Mouse (Mus musculus): ENCODE data around the gene Bsnd. TPM values are rescaled to one million over a fixed set of nuclear protein-coding genes. Genes with fewer than 3 reads are reported as not detected.
A peak's percentile ranks its signal among the peaks of the same experiment; 100 is the strongest.

Gene Bsnd
- polyA plus RNA-seq, 1 experiment from 2014 or later: not detected

DNA sequence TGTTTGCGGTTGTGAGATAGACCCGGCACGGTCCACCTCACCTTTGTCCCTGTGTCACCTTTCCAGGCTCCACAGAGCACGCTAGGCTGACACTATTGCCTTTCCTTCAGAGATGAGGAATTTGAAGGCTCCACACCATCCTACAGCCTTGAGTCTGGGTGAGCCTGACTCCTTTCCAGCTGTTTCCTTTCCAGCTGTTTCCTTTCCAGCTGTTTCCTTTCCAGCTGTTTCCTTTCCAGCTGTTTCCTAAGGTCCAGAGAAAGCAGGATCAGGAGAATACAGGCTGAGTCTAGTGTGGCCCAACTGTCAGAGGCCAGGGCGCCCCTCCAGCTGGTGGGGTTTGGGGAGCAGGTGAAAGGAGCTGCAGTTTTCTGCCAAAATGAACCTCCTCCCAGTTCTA lies 21.2 kb downstream of the Bsnd start:
- no peak for ATAC-seq (replicated peaks; ENCODE audit: low FRiP score)
- WGBS: 68% methylated on average over 5 of the region's 5 CpGs
- no peak overlapping the region for H3K4me3 ChIP-seq (ENCODE audit: low read depth, low read length)

GRCm38 (mm10) chr4:106467420-106468110 lies 24.5 kb downstream of the Bsnd start:
- H3K4me3 ChIP-seq (ENCODE audit: low read depth, low read length): no peak overlapping the region
- DNase-seq (ENCODE audit: low spot score): no peak
- H3K27ac ChIP-seq (ENCODE audit: low read depth, low read length): no peak overlapping the region
- 80% methylated on average over 13 of the region's 13 CpGs for WGBS
- H3K36me3 ChIP-seq (ENCODE audit: control insufficient read depth, insufficient read depth, low read length): no peaks in the 10 kb centered on the region
- H3K9me3 ChIP-seq (ENCODE audit: control insufficient read depth, low read length): no peaks in the 10 kb centered on the region
- H3K27me3 ChIP-seq (replicated peaks; ENCODE audit: control insufficient read depth, insufficient read depth, low read length): peaks cover 28% of the 10 kb centered on the region
- H3K9ac ChIP-seq (ENCODE audit: low read depth, low read length): no peak overlapping the region
- no peaks in the 10 kb centered on the region for H3K4me1 ChIP-seq (replicated peaks; ENCODE audit: control insufficient read depth, insufficient read depth, low read length)
- no peak overlapping the region for H3K4me2 ChIP-seq
- no peak for ATAC-seq (replicated peaks; ENCODE audit: low FRiP score)

More for the DNA sequence above, 21.2 kb downstream of the Bsnd start:
- peaks cover 3% of the 10 kb centered on the region; the same call in 1 of the 2 replicates for H3K27me3 ChIP-seq (replicated peaks; ENCODE audit: control insufficient read depth, insufficient read depth, low read length)
- no peak for DNase-seq (ENCODE audit: low spot score)
- no peak overlapping the region for H3K4me2 ChIP-seq
- no peak overlapping the region for H3K9ac ChIP-seq (ENCODE audit: low read depth, low read length)
- no peaks in the 10 kb centered on the region for H3K36me3 ChIP-seq (ENCODE audit: control insufficient read depth, insufficient read depth, low read length)
- no peaks in the 10 kb centered on the region for H3K9me3 ChIP-seq (ENCODE audit: control insufficient read depth, low read length)
- H3K4me1 ChIP-seq (replicated peaks; ENCODE audit: control insufficient read depth, insufficient read depth, low read length): no peaks in the 10 kb centered on the region
- no peak overlapping the region for H3K27ac ChIP-seq (ENCODE audit: low read depth, low read length)

- no peak for ATAC-seq (replicated peaks; ENCODE audit: low FRiP score)
- Histone ChIP-seq H3K4me1 (replicated peaks; ENCODE audit: control insufficient read depth, insufficient read depth, low read length) (no peaks in the 10 kb centered on the region), H3K4me3 (ENCODE audit: low read depth, low read length) (peak overlapping the region; percentile 51), H3K36me3 (ENCODE audit: control insufficient read depth, insufficient read depth, low read length) (no peaks in the 10 kb centered on the region), H3K9ac (ENCODE audit: low read depth, low read length) (peak overlapping the region; percentile 49), H3K9me3 (ENCODE audit: control insufficient read depth, low read length) (no peaks in the 10 kb centered on the region), H3K4me2 (peak overlapping the region; percentile 52), H3K27ac (ENCODE audit: low read depth, low read length) (no peak overlapping the region), H3K27me3 (replicated peaks; ENCODE audit: control insufficient read depth, insufficient read depth, low read length) (peaks cover 33% of the 10 kb centered on the region)
- no peak for DNase-seq (ENCODE audit: low spot score)
- 27% methylated on average over 21 of the region's 21 CpGs for WGBS
Measured at GRCm38 (mm10) chr4:106463174-106463801, 28.8 kb downstream of the Bsnd start.

GRCm38 (mm10) chr4:106462524-106462923 lies 29.6 kb downstream of the Bsnd start:
- Histone ChIP-seq H3K9ac (ENCODE audit: low read depth, low read length) (no peak overlapping the region), H3K9me3 (ENCODE audit: control insufficient read depth, low read length) (no peaks in the 10 kb centered on the region), H3K4me1 (replicated peaks; ENCODE audit: control insufficient read depth, insufficient read depth, low read length) (no peaks in the 10 kb centered on the region), H3K27me3 (replicated peaks; ENCODE audit: control insufficient read depth, insufficient read depth, low read length) (peaks cover 33% of the 10 kb centered on the region), H3K36me3 (ENCODE audit: control insufficient read depth, insufficient read depth, low read length) (no peaks in the 10 kb centered on the region), H3K27ac (ENCODE audit: low read depth, low read length) (no peak overlapping the region), H3K4me3 (ENCODE audit: low read depth, low read length) (peak overlapping the region; percentile 51), H3K4me2 (peak overlapping the region; percentile 51)
- no peak for DNase-seq (ENCODE audit: low spot score)
- no peak for ATAC-seq (replicated peaks; ENCODE audit: low FRiP score)
- 50% methylated on average over 5 of the region's 5 CpGs for WGBS

DNA sequence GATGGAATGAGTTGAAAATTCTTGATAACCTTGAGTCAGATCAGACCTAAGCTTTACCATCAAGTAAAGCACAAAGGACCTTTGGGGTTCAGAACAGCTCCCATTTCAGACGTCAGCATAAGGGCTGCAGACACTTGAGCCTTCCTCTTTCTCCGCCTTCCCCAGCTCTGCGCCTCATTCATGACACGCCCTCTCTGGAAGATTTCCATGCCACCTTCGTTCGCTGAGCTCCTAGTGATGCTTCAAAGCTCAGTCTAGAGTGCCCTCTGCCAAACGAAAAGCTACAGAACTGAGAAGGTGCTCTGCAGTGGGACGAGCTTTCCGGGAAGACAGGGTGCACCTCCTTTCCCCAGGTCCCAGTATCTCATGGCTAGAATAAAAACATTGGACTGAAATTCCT lies 30.1 kb downstream of the Bsnd start:
- ATAC-seq (replicated peaks; ENCODE audit: low FRiP score): no peak

DNA sequence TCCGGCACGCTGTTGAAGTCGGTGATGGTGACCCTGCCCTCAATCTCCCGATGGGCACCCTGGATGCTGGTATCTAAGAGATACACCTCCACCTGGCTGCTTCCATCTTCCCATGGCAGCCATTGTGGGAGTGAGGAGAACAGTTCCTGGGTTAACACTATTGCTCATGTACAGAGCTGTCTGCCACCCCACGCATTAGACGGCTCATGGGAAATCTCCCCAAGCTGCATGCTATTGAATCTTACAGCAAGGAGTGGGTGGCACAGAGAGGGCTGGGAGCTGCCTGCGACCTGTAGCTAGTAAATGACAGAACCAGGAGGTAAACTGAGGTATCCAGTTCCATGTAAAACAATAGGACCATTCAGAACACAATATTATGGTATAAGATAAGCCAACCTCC lies 37.5 kb downstream of the Bsnd start:
- Histone ChIP-seq H3K9ac (ENCODE audit: low read depth, low read length) (no peak overlapping the region), H3K9me3 (ENCODE audit: control insufficient read depth, low read length) (no peaks in the 10 kb centered on the region), H3K4me2 (no peak overlapping the region), H3K27me3 (replicated peaks; ENCODE audit: control insufficient read depth, insufficient read depth, low read length) (no peaks in the 10 kb centered on the region), H3K4me3 (ENCODE audit: low read depth, low read length) (no peak overlapping the region), H3K4me1 (replicated peaks; ENCODE audit: control insufficient read depth, insufficient read depth, low read length) (peaks cover 6% of the 10 kb centered on the region), H3K27ac (ENCODE audit: low read depth, low read length) (no peak overlapping the region), H3K36me3 (ENCODE audit: control insufficient read depth, insufficient read depth, low read length) (no peaks in the 10 kb centered on the region)
- no peak for ATAC-seq (replicated peaks; ENCODE audit: low FRiP score)
- DNase-seq (ENCODE audit: low spot score): no peak
- 83% methylated on average over 7 of the region's 7 CpGs for WGBS

More for the DNA sequence above, 30.1 kb downstream of the Bsnd start:
- Histone ChIP-seq H3K4me2 (peak overlapping the region; percentile 51), H3K9me3 (ENCODE audit: control insufficient read depth, low read length) (no peaks in the 10 kb centered on the region), H3K27me3 (replicated peaks; ENCODE audit: control insufficient read depth, insufficient read depth, low read length) (peaks cover 33% of the 10 kb centered on the region), H3K4me3 (ENCODE audit: low read depth, low read length) (peak overlapping the region; percentile 51; the same call in 1 of the 2 replicates), H3K27ac (ENCODE audit: low read depth, low read length) (no peak overlapping the region), H3K4me1 (replicated peaks; ENCODE audit: control insufficient read depth, insufficient read depth, low read length) (no peaks in the 10 kb centered on the region), H3K9ac (ENCODE audit: low read depth, low read length) (0 out of 2 replicates have a peak overlapping the region, but pooled peaks have one; percentile 3), H3K36me3 (ENCODE audit: control insufficient read depth, insufficient read depth, low read length) (no peaks in the 10 kb centered on the region)
- no peak for DNase-seq (ENCODE audit: low spot score)
- 65% methylated on average over 9 of the region's 9 CpGs for WGBS

DNA sequence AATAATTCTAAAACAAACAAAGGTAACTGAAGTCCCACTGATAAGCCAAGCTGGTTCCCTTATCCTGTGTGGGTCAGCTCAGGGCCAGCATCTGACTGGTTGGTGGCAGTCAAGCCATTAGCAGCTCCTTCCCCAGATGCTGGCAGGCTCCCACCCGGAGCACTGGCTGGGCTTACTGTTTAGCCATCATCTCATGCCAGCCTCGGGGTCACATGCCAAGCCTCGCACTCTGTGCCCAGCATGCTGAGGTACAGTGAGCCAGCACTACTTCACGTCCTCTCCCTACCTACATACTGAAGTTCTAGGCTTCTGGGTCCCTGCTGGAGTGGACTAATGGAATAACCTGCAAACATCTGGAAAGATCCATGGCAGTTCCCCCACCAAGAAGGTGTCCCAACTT lies 38.6 kb downstream of the Bsnd start:
- peaks cover 7% of the 10 kb centered on the region for H3K4me1 ChIP-seq (replicated peaks; ENCODE audit: control insufficient read depth, insufficient read depth, low read length)
- no peak overlapping the region for H3K4me3 ChIP-seq (ENCODE audit: low read depth, low read length)
- H3K9me3 ChIP-seq (ENCODE audit: control insufficient read depth, low read length): no peaks in the 10 kb centered on the region
- no peak overlapping the region for H3K27ac ChIP-seq (ENCODE audit: low read depth, low read length)
- no peak overlapping the region for H3K9ac ChIP-seq (ENCODE audit: low read depth, low read length)
- ATAC-seq (replicated peaks; ENCODE audit: low FRiP score): no peak
- 67% methylated on average over 4 of the region's 4 CpGs for WGBS
- H3K27me3 ChIP-seq (replicated peaks; ENCODE audit: control insufficient read depth, insufficient read depth, low read length): no peaks in the 10 kb centered on the region
- DNase-seq (ENCODE audit: low spot score): no peak
- H3K4me2 ChIP-seq: no peak overlapping the region
- no peaks in the 10 kb centered on the region for H3K36me3 ChIP-seq (ENCODE audit: control insufficient read depth, insufficient read depth, low read length)

- DNase-seq (ENCODE audit: low spot score) (no peak), ATAC-seq (replicated peaks; ENCODE audit: low FRiP score) (no peak)
- Histone ChIP-seq H3K36me3 (ENCODE audit: control insufficient read depth, insufficient read depth, low read length) (no peaks in the 10 kb centered on the region), H3K9me3 (ENCODE audit: control insufficient read depth, low read length) (no peaks in the 10 kb centered on the region), H3K27me3 (replicated peaks; ENCODE audit: control insufficient read depth, insufficient read depth, low read length) (no peaks in the 10 kb centered on the region), H3K9ac (ENCODE audit: low read depth, low read length) (no peak overlapping the region), H3K4me2 (no peak overlapping the region), H3K4me3 (ENCODE audit: low read depth, low read length) (no peak overlapping the region), H3K27ac (ENCODE audit: low read depth, low read length) (no peak overlapping the region), H3K4me1 (replicated peaks; ENCODE audit: control insufficient read depth, insufficient read depth, low read length) (peaks cover 7% of the 10 kb centered on the region)
- WGBS: 74% methylated on average over 5 of the region's 5 CpGs
Measured at GRCm38 (mm10) chr4:106453108-106453507, 39.0 kb downstream of the Bsnd start.

- Histone ChIP-seq H3K9ac (ENCODE audit: low read depth, low read length) (no peak overlapping the region), H3K4me2 (no peak overlapping the region), H3K27me3 (replicated peaks; ENCODE audit: control insufficient read depth, insufficient read depth, low read length) (no peaks in the 10 kb centered on the region), H3K27ac (ENCODE audit: low read depth, low read length) (no peak overlapping the region), H3K9me3 (ENCODE audit: control insufficient read depth, low read length) (no peaks in the 10 kb centered on the region), H3K36me3 (ENCODE audit: control insufficient read depth, insufficient read depth, low read length) (no peaks in the 10 kb centered on the region), H3K4me3 (ENCODE audit: low read depth, low read length) (no peak overlapping the region), H3K4me1 (replicated peaks; ENCODE audit: control insufficient read depth, insufficient read depth, low read length) (peaks cover 7% of the 10 kb centered on the region)
- 76% methylated on average over 7 of the region's 7 CpGs for WGBS
- ATAC-seq (replicated peaks; ENCODE audit: low FRiP score) (no peak), DNase-seq (ENCODE audit: low spot score) (no peak)
Measured at GRCm38 (mm10) chr4:106452401-106452800, 39.7 kb downstream of the Bsnd start.

Data from liver, embryonic 11.5 days (tissue).